Mouse (Mus musculus) erythroblast, embryonic 14.5 days (primary cell): ENCODE data around the gene Zmynd10.

Experiments
- GATA1 ChIP-seq: IDR thresholded peaks from 2 replicates; pipeline ENCODE4 v1.6.1; 2012; ENCODE audit warnings: low read length, inconsistent platforms, mixed read lengths
- TAL1 ChIP-seq: IDR thresholded peaks from 3 replicates; pipeline ENCODE4 v1.6.1; 2012; ENCODE audit warnings: low read length, inconsistent platforms, mixed read lengths

DNA sequence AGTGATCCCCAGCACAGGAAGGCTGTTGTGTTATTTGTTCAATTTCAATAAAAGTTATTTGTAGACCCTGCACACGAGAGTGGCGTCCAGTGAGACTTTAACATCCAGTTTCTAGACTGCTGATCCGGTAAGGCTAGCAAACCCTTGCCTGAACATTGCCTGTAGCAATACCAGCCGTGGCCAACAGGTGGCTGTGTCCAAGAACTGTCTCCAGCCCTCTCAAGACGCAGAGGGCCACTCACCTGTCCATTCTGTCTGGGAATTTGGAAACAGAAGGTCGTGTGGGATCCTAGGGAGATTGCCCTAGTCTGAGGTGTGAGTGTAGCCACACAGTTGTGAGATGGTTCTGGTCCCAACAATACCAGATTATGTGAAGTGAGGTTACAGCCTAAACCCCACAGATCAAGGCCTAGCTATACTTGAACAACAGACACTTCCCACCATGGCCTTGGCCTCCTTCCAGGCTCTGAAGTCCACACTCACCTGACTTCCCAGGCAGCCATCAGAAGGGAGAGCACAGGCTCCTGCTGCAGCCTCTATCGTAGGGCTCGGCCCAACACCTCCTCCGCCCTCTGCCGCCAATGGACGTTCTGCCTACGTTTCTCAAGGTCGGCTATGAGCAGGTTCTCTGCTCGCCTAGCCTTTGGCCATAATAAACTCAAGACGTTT is 19.1 kb downstream of the Zmynd10 start:
- no peak for TF ChIP-seq GATA1
- no peak for TF ChIP-seq TAL1
